Mouse (Mus musculus): ENCODE data around the gene Dffa.
"Not testable (repeated sequence)": the region's sequence is repeated elsewhere in the genome, so short reads cannot be mapped to it uniquely, and the experiment has no call there.

DNA sequence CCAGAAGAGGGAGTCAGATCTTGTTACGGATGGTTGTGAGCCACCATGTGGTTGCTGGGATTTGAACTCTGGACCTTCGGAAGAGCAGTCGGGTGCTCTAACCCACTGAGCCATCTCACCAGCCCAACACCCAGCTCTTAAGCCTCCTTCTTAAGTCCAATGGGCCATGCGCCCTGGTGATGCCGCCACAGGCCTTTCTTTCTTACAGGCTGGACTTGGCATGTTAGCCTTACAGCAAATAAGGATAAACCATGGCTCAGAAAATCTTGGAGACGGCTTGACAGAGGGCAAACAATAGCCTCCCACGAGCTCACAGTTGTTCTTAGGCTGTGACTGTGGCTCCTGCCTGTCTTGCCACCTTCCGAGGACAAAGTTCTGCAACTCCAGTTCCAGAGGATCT lies 66.0 kb downstream of the Dffa start:
- TF ChIP-seq CTCF (IDR thresholded peaks at IDR 0.05; ENCODE audit: borderline replicate concordance, extremely low read depth, insufficient read depth, insufficient read length); POLR2A (IDR thresholded peaks at IDR 0.05; ENCODE audit: borderline replicate concordance, extremely low read depth, insufficient read depth, insufficient read length, poor library complexity, severe bottlenecking): not testable (repeated sequence)
